Mouse (Mus musculus): ENCODE measurements around the gene Bax.

- TF ChIP-seq CTCF (IDR thresholded peaks at IDR 0.05; ENCODE audit: control insufficient read depth, insufficient read depth, low read length) (peak; percentile 14; the same call in 1 of the 2 replicates), POLR2A (IDR thresholded peaks at IDR 0.05; ENCODE audit: borderline replicate concordance, control insufficient read depth, low read depth, low read length) (peak; percentile 75; the same call in 1 of the 2 replicates)
Measured at GRCm38 (mm10) chr7:45460860-45461314, 5.8 kb downstream of the Bax start.

Measured in bone marrow, adult 2 months (tissue).